Mouse (Mus musculus) B cell, adult 2 months (primary cell): Measurements from ENCODE around the gene Vmn1r119.
"Not testable (repeated sequence)": the region's sequence is repeated elsewhere in the genome, so short reads cannot be mapped to it uniquely, and the experiment has no call there.

Source experiments
- DNase-seq, 2 experiments: peaks; one replicate each; pipeline ENCODE4 v3.0.0; 2022

Gene Vmn1r119

GRCm38 (mm10) chr7:21012355-21012754 lies at the start of gene Vmn1r119:
Gene Vmn1r119 (minus strand): TSS chr7:21012455.
- DNase-seq = not testable (repeated sequence)

- not testable (repeated sequence) for DNase-seq
Observed at GRCm38 (mm10) chr7:21053684-21054083, 41.4 kb upstream of the Vmn1r119 start, which contains the start of gene Vmn1r120. Gene Vmn1r120 (minus strand): TSS chr7:21053784.
